Mouse (Mus musculus) spleen, postnatal 10 days (tissue): ENCODE results near the gene 2310039H08Rik.
A peak's percentile ranks its signal among the peaks of the same experiment; 100 is the strongest.

ENCODE experiments used
- DNase-seq, 2 experiments: peaks; one replicate each; pipeline ENCODE4 v3.0.0; 2021 to 2022; ENCODE audit warnings: low spot score in 2 of 2

Gene 2310039H08Rik

GRCm38 (mm10) chr17:46809131-46809830, 36.8 kb downstream of the 2310039H08Rik start:
- DNase-seq, result no peak

GRCm38 (mm10) chr17:46810672-46811071, 38.2 kb downstream of the 2310039H08Rik start:
- no peak for DNase-seq

- no peak for DNase-seq
Observed at GRCm38 (mm10) chr17:46812442-46812841, 40.0 kb downstream of the 2310039H08Rik start.

- DNase-seq, result no peak
Observed at GRCm38 (mm10) chr17:46813637-46814036, 41.2 kb downstream of the 2310039H08Rik start.

DNA sequence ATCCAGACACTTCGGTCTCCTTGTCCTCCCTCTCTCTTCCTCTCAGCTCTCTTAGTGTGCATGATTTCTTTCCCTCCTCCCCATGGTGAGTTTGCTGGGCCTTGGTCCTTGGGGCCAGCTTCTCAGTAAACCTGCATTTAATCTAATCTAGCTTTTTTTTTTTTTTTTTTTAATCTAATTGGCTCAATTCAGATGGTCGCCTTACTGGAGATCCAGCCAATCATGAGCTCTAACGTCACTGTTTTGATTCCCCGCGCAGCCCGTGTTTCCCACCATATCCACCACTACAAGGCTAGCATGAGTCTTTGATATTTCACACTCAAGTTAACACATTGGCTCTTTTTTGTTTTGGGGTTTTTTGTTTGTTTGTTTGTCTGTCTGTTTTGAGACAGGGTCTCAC, 42.1 kb downstream of the 2310039H08Rik start:
- no peak for DNase-seq

DNA sequence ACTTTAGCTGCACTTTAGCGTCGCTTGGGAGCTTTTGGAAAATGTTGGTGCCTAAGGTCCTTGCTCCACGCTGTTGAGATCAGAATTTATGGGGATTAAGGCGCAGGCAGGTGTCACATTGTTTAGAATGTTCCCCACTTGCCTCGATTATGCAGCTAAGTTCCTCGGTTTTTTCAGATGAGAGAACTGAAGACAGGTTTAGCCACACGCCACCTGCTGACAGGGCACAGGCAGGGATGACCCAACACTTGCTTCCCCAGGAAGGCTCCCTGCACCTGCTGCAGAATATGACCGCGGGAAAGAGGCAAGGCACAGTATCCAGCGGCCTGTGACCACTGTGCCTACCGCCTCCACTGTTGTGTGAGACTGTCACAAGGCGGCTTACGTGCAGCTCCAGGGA, 43.9 kb downstream of the 2310039H08Rik start:
- no peak for DNase-seq

DNA sequence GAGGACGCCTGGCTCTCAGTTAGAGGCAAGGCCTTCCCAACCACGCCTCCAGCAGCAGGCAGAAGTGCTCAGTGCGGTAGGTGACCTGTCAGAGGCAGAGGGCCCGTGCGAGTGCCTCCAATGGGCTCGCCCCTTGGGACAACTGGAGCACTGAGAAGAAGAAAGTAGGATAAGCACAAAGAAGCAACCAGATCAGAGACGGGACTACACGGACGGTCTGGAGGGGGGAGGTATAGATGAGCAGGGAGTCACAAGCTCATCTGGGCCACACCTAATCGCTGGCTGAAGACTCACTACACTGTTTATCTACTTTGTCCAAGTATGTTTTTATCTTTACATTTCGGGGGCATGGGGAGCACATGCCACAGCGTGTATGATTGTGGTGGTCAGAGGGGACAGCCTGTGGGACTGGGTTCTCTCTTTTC, 45.3 kb downstream of the 2310039H08Rik start:
- peak in 1 of 2 experiments; percentile 22 for DNase-seq

GRCm38 (mm10) chr17:46820628-46821027, 48.2 kb downstream of the 2310039H08Rik start:
- no peak for DNase-seq
